Mouse (Mus musculus) neutrophil, adult 5-6 weeks (primary cell): Measurements from ENCODE around the gene Ganab. TPM values are rescaled to one million over a fixed set of nuclear protein-coding genes. Genes with fewer than 3 reads are reported as not detected.
A peak's percentile ranks its signal among the peaks of the same experiment; 100 is the strongest.
"Not testable (repeated sequence)": the region's sequence is repeated elsewhere in the genome, so short reads cannot be mapped to it uniquely, and the experiment has no call there.

Source experiments
- ATAC-seq: fragments of 151-379, 151-347 bp; 2 replicates; pipeline ENCODE4 v1.8.0; 2017; ENCODE audit warnings: mild to moderate bottlenecking, moderate TSS enrichment; ENCODE audit not compliant: insufficient number of reproducible peaks, poor library complexity, low FRiP score, severe bottlenecking; ENCODE audit errors: extremely low read depth
- total RNA-seq: library from RNA; stranded (forward); fragments of 200-1000 nt; gene quantifications from 2 replicates; pipeline ENCODE4 v1.2.3, GENCODE M21; 2017

The Ganab gene
- total RNA-seq: 62.1 and 69.2 TPM in 2 replicates

- ATAC-seq: peak; percentile 99
Measured at GRCm38 (mm10) chr19:8897865-8898495, at the start of gene Ganab. TSS of gene Ganab (plus strand) at chr19:8898071.

- no peak for ATAC-seq
Measured at GRCm38 (mm10) chr19:8848356-8848755, 49.5 kb upstream of the Ganab start.

- ATAC-seq: no peak
Measured at GRCm38 (mm10) chr19:8850402-8850901, 47.4 kb upstream of the Ganab start, which contains the start of gene Lrrn4cl. TSS of gene Lrrn4cl (plus strand) at chr19:8850768.

GRCm38 (mm10) chr19:8851639-8852038 is 46.2 kb upstream of the Ganab start:
- ATAC-seq: no peak

- ATAC-seq: no peak
Measured at GRCm38 (mm10) chr19:8852236-8852928, 45.5 kb upstream of the Ganab start.

GRCm38 (mm10) chr19:8853117-8853516 is 44.8 kb upstream of the Ganab start:
- no peak for ATAC-seq

GRCm38 (mm10) chr19:8857689-8858088 is 40.2 kb upstream of the Ganab start:
- no peak for ATAC-seq

- ATAC-seq: no peak
Measured at GRCm38 (mm10) chr19:8859018-8859417, 38.9 kb upstream of the Ganab start.

- no peak for ATAC-seq
Measured at GRCm38 (mm10) chr19:8864265-8864664, 33.6 kb upstream of the Ganab start.

GRCm38 (mm10) chr19:8870381-8870780 is 27.5 kb upstream of the Ganab start:
- not testable (repeated sequence) for ATAC-seq

GRCm38 (mm10) chr19:8870838-8871237 is 27.0 kb upstream of the Ganab start:
- ATAC-seq: no peak

- ATAC-seq: peak; percentile 97
Measured at GRCm38 (mm10) chr19:8871267-8872186, 26.3 kb upstream of the Ganab start, which contains the start of gene Ubxn1. TSS of gene Ubxn1 (plus strand) at chr19:8871496.

GRCm38 (mm10) chr19:8872266-8872840 is 25.5 kb upstream of the Ganab start:
- no peak for ATAC-seq

GRCm38 (mm10) chr19:8875031-8875430 is 22.8 kb upstream of the Ganab start:
- ATAC-seq: no peak

GRCm38 (mm10) chr19:8880311-8881033 is 17.4 kb upstream of the Ganab start, which contains the start of gene Uqcc3:
TSS of gene Uqcc3 (minus strand) at chr19:8880923.
- ATAC-seq: peak; percentile 97

- ATAC-seq: no peak
Measured at GRCm38 (mm10) chr19:8881034-8881392, 16.9 kb upstream of the Ganab start.

- ATAC-seq: no peak
Measured at GRCm38 (mm10) chr19:8883616-8884015, 14.3 kb upstream of the Ganab start, which contains the start of the genes Lbhd1 and Gm49403. TSS of gene Lbhd1 (plus strand) at chr19:8883732. TSS of gene Gm49403 (plus strand) at chr19:8883930.

- ATAC-seq: no peak
Measured at GRCm38 (mm10) chr19:8886916-8887584, 10.8 kb upstream of the Ganab start.
